Mouse (Mus musculus): ENCODE measurements around the gene Rimbp2. TPM values are rescaled to one million over a fixed set of nuclear protein-coding genes. Genes with fewer than 3 reads are reported as not detected.

Rimbp2 gene
- total and polyA plus RNA-seq, 3 experiments, result not detected

- TF ChIP-seq GABPA (IDR thresholded peaks at IDR 0.05; ENCODE audit: low read depth, low read length) (peak; percentile 49; the same call in 1 of the 2 replicates), RCOR1 (IDR thresholded peaks at IDR 0.05; ENCODE audit: low read depth, low read length) (no peak), POLR2AphosphoS2 (IDR thresholded peaks at IDR 0.05; ENCODE audit: low read length) (no peak), MAZ (IDR thresholded peaks at IDR 0.05; ENCODE audit: low read depth, low read length) (no peak)
These were observed 47.6 kb upstream of the Rimbp2 start (continued) for GRCm38 (mm10) chr5:129000706-129001468.

GRCm38 (mm10) chr5:128987141-128987954, 34.1 kb upstream of the Rimbp2 start:
- TF ChIP-seq ZC3H11A (IDR thresholded peaks at IDR 0.05; ENCODE audit: low read depth, low read length), result no peak
- no peak for TF ChIP-seq JUND (IDR thresholded peaks at IDR 0.05; ENCODE audit: low read depth, low read length)
- no peak for TF ChIP-seq RAD21 (IDR thresholded peaks at IDR 0.05; ENCODE audit: low read depth, low read length)
- no peak for TF ChIP-seq MAX (IDR thresholded peaks at IDR 0.05; ENCODE audit: low read length)
- no peak for TF ChIP-seq ZKSCAN1 (IDR thresholded peaks at IDR 0.05; ENCODE audit: low read depth, low read length)
- no peak for TF ChIP-seq TCF12 (IDR thresholded peaks at IDR 0.05; ENCODE audit: low read depth, low read length)
- TF ChIP-seq CHD1 (IDR thresholded peaks at IDR 0.05; ENCODE audit: low read depth, low read length), result no peak
- TF ChIP-seq POLR2A (IDR thresholded peaks at IDR 0.05; ENCODE audit: control insufficient read depth in 1 of 2, insufficient read depth in 1 of 2, low read depth in 1 of 2, low read length in 2 of 2, poor library complexity in 1 of 2), result no peak
- no peak for TF ChIP-seq CTCF (IDR thresholded peaks at IDR 0.05 in 2 of 3, conservative IDR thresholded peaks at IDR 0.05 in 1 of 3; ENCODE audit: control insufficient read depth in 1 of 3, insufficient read depth in 1 of 3, low read depth in 2 of 3, low read length in 3 of 3, poor library complexity in 1 of 3, severe bottlenecking in 1 of 3)
- TF ChIP-seq UBTF (IDR thresholded peaks at IDR 0.05; ENCODE audit: borderline replicate concordance, insufficient read depth, low read depth, low read length), result no peak
- TF ChIP-seq MYC (IDR thresholded peaks at IDR 0.05; ENCODE audit: low read depth, low read length), result no peak
- TF ChIP-seq MAFK (IDR thresholded peaks at IDR 0.05; ENCODE audit: borderline replicate concordance, low read depth, low read length), result no peak
- TF ChIP-seq MYB (IDR thresholded peaks at IDR 0.05; ENCODE audit: low read depth, low read length), result no peak
- no peak for TF ChIP-seq ZNF384 (IDR thresholded peaks at IDR 0.05; ENCODE audit: low read depth, low read length)
- no peak for TF ChIP-seq RCOR1 (IDR thresholded peaks at IDR 0.05; ENCODE audit: low read depth, low read length)
- peaks cover 0 to 19% of the 10 kb centered on the region in 2 experiments; a peak in 2 of 4 replicates for H3K36me3 ChIP-seq (ENCODE audit: control insufficient read depth in 1 of 2, insufficient read depth in 2 of 2, low read length in 2 of 2)
- no peaks in the 10 kb centered on the region for H3K4me1 ChIP-seq (ENCODE audit: control insufficient read depth in 1 of 2, insufficient read depth in 2 of 2, low read length in 2 of 2)
- no peak overlapping the region for H3K4me3 ChIP-seq (ENCODE audit: control insufficient read depth in 1 of 2, insufficient read depth in 1 of 2, low read depth in 2 of 2, low read length in 2 of 2)
- H3K9ac ChIP-seq (ENCODE audit: control insufficient read depth, low read depth, low read length, poor library complexity, severe bottlenecking), result no peak overlapping the region
- no peaks in the 10 kb centered on the region for H3K79me2 ChIP-seq (ENCODE audit: control insufficient read depth, insufficient read depth, low read length, poor library complexity)
- no peak for DNase-seq (ENCODE audit: low read depth, low spot score)
- no peak overlapping the region for H3K27ac ChIP-seq (ENCODE audit: control insufficient read depth, low read depth, low read length)
- no peaks in the 10 kb centered on the region for H3K9me3 ChIP-seq (replicated peaks; ENCODE audit: insufficient read depth, low read length)
- H3K27me3 ChIP-seq (ENCODE audit: control insufficient read depth in 1 of 2, insufficient read depth in 2 of 2, low read length in 2 of 2), result no peaks in the 10 kb centered on the region

Data from MEL (cell line).